Mouse (Mus musculus): ENCODE measurements around the gene Zbtb7a. TPM values are rescaled to one million over a fixed set of nuclear protein-coding genes. Genes with fewer than 3 reads are reported as not detected.

Gene Zbtb7a
- polyA plus RNA-seq (2012; ENCODE audit: low replicate concordance): 198 and 333 TPM in 2 replicates

DNA sequence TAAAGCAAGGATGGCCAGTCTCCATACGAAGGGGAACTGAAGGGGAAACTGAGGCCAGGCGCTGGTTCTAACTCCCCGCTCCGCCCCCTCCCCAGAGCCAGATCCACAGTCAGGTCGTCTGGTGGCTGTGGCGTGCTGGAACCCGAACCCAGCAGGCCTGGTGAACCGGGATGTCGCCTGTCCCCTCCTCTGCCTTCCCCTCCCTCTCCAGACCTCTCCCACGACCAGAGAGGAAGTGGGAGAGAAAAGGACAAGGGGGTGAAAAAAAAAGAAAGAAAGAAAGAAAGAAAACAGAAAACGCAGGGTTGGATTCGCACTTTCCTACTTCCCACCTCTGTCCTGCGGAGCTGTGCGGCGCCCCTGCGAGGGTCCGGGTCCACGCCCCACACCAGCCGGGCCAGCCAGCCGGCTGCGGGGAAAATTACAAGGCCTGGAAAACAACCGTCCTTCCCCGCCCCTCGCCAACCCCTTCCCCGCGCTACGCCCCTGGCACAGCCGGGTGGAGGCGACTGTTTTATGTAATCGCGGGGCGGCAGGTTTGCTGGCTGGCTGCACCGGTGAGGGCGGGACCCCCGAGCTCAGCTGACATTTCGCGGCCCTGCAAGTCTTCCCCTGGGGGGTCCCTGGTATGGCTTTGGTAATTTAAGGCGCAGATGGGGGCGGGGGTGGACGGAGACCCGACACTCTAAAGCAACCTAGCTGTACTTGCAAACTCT is at the start of gene Zbtb7a:
Gene Zbtb7a (plus strand): TSS at position 255 of the 716 bp plus-strand sequence.

DNA sequence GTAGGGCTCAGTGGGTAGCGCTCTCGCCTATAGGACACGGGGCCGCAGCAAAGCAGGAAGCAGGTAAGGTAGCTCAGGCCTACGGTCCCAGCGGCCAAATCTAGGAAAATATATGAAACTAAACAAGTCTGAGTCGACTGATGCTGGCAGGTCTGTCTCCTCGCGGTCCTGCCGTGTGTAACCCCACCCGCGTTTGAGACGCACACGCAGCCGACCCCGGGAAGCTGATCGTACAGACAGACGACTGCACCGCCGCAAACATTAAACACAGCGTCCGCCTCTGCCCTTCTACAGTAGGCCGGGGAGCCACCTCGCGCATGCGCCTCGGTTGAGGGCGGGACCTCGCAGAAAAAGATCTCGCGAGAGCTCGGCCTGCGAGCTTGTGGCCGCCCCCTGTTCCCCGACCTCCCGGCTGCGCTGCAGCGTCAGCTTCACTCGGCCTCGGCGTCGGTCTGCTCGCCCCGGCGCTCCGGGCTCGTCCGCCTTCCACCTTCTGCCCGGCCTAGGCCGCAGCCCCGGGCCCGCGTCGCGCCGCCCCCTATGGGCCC is 29.4 kb upstream of the Zbtb7a start, which contains the start of gene Map2k2:
Gene Map2k2 (plus strand): TSS at position 351 of the 548 bp plus-strand sequence.

DNA sequence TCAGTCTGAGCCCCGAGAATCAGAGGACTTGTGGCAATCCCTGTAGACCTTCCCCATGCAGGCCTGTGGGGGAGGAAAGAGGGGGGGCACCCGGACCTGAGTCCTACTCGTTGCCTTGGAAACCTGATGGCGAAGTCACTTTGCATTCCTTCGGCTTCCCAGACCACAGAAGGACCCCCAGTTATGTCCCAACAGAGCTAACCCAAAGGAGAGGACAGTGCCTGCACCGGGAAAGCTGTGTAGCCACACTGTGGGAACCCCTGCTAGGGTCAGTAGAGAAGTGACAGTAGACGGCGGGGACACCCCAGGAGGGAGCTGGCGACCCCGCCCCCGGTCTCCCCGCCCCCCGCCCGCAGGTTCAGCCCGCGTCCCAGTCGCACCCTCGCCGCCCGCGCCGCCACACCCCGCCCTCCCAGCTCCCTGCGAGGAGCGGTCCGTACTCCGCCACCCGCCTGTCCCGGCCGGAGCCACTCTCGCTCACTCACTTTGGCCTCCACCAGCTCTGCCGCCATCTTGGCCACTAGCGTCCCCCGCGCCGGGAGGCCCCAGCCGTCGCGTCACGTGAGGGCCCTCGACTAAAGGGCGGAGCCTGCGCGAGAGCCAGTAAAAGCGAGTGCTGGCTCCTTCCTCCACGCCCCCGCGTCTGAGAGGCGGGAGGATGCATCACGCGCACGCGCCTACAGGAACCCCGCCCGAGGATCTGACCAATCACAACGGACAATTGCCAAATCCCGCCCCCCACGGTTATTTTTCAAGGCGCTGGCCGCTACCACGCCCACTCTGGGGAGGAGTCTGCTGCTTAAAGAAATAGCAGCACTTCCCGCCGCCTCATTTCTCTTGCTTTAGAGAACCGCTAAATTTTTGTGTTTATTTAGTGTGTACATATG is 32.4 kb downstream of the Zbtb7a start, which contains the start of gene Pias4:
Gene Pias4 (minus strand): TSS at position 724 of the 887 bp plus-strand sequence.

GRCm38 (mm10) chr10:81176466-81177271 is 41.6 kb downstream of the Zbtb7a start, which contains the start of gene Eef2:
Gene Eef2, plus strand, starts transcription at chr10:81176631.

DNA sequence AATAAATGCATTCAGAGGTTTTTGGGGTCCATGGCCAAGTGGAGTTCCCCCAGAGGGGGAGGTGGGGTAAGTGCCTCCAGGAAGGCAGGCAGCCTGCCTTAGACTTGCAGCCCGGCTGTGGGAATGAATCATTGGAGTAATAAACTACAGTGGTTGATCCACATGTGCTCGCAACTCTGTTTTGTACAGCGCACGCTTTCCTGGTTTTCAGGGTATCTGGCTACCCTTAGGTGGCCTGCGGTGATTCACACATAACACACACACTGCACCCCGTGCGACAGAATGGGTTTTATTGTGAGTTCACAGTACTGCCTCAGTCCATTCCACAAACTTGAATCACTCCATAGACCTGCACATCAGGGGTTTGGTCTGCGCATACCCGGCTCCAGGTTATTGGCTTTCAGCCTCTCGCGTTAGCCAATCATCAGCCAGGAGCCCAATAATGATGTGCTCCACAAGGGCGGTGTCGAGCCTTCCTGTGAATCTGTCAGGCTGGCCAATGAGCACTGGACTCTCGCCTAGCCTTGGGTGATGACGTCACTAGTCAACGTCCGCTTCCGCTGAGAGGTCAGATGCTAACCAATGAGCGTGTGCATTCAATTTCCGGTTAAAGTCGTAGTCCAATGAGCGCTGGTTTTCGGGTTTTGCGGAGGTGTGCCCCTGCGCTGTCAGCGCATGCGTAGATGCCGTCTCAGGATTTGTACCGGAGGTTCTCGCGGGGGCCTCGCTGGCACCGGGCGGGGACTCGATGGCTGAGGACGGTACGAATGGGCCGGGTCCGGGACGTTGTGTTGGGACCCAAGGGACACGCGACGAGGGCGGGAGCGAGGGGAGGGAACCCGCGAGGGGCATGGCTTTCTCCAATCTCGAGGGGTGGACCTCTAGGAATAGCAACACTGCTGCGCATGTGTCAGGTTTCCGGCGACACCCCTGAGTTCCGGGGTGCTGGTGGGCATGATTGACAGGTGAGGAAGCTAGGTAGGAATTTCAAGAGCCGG is 47.6 kb downstream of the Zbtb7a start, which contains the start of gene Dapk3:
Gene Dapk3 (plus strand): TSS at position 670 of the 998 bp plus-strand sequence.

GRCm38 (mm10) chr10:81183805-81184204 is 48.8 kb downstream of the Zbtb7a start, which contains the start of gene 4930442H23Rik:
Gene 4930442H23Rik, minus strand, starts transcription at chr10:81183849.

DNA sequence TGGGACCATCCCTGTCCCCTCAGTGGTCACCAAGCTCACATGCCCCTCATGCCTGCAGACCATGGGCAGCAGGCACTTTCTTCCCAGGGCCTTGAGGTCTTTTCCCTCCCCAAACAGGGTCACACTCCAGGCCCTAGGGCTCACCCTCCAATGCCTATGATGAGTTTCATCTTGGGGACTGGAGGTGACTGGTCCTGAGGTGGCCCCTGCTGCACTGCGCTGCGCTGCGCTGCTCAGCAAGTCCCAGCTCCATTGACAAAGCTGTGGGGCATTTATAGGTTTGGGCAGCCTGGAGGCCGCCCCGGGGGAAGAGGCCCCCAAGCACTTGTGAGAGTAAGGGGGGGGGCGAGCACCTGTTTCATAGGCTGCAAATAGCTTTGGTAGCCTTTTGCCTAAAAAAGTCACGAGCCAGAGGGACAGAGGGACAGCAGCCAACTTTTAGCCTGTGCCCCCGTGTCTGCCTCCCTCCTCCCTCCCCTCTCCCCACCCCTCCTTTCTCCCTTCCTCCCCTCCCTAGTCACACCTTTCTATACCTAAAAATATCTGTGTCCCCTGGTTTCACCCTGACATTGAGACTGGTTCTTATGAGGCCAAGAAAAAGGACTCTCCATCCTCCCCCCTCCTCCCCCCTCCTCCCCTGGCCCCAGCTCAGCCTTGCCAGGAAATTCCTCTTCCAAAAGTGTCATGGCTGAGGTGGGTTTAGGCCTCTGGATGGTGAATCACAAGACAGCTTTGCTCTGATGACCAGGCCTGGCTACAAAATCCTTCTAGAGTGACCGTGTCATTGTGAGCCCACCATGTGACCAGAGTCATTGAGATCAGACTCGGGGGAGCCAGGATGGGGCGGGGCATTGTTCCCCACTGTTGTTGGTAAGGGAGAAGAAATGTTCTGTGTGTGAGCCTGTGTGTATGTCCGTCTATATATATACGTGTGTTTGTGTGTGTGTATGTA is 67.1 kb downstream of the Zbtb7a start, which contains the start of gene Nmrk2:
Gene Nmrk2 (minus strand): TSS at position 245 of the 952 bp plus-strand sequence.

Other genes starting within 250 kb of the Zbtb7a start
- 115 and 162 TPM in 2 replicates for gene Timm13, start 234.3 kb upstream of the Zbtb7a start, polyA plus RNA-seq (2012; ENCODE audit: low replicate concordance)
- 14.5 and 18.6 TPM in 2 replicates for gene Lmnb2, start 217.0 kb upstream of the Zbtb7a start, polyA plus RNA-seq (2012; ENCODE audit: low replicate concordance)
- gene Gadd45b, start 205.1 kb upstream of the Zbtb7a start, polyA plus RNA-seq (2012; ENCODE audit: low replicate concordance): 32.8 and 53.4 TPM in 2 replicates
- 0.51 and 0.75 TPM in 2 replicates for gene Gng7, start 120.3 kb upstream of the Zbtb7a start, polyA plus RNA-seq (2012; ENCODE audit: low replicate concordance)
- not detected in 2 replicates for gene Diras1, start 109.6 kb upstream of the Zbtb7a start, polyA plus RNA-seq (2012; ENCODE audit: low replicate concordance)
- gene Slc39a3, start 97.8 kb upstream of the Zbtb7a start, polyA plus RNA-seq (2012; ENCODE audit: low replicate concordance): 20.4 and 23.3 TPM in 2 replicates
- 104 and 170 TPM in 2 replicates for gene Sgta, start 75.0 kb upstream of the Zbtb7a start, polyA plus RNA-seq (2012; ENCODE audit: low replicate concordance)
- 20.3 and 22.9 TPM in 2 replicates for gene Thop1, start 65.2 kb upstream of the Zbtb7a start, polyA plus RNA-seq (2012; ENCODE audit: low replicate concordance)
- gene Creb3l3, start 36.3 kb upstream of the Zbtb7a start, polyA plus RNA-seq (2012; ENCODE audit: low replicate concordance): 0.24 and 0.30 TPM in 2 replicates
- 241 and 608 TPM in 2 replicates for gene Map2k2, start 29.3 kb upstream of the Zbtb7a start, polyA plus RNA-seq (2012; ENCODE audit: low replicate concordance)
- gene Pias4, start 32.7 kb downstream of the Zbtb7a start, polyA plus RNA-seq (2012; ENCODE audit: low replicate concordance): 72.6 and 164 TPM in 2 replicates
- gene Eef2, start 41.4 kb downstream of the Zbtb7a start, polyA plus RNA-seq (2012; ENCODE audit: low replicate concordance): 495 and 2,413 TPM in 2 replicates
- gene Dapk3, start 47.8 kb downstream of the Zbtb7a start, polyA plus RNA-seq (2012; ENCODE audit: low replicate concordance): 53.4 and 152 TPM in 2 replicates
- 0.09 TPM in 1 of 2 replicates, not detected in the other for gene 4930442H23Rik, start 48.6 kb downstream of the Zbtb7a start, polyA plus RNA-seq (2012; ENCODE audit: low replicate concordance)
- not detected in 2 replicates for gene Nmrk2, start 66.8 kb downstream of the Zbtb7a start, polyA plus RNA-seq (2012; ENCODE audit: low replicate concordance)
- gene Atcay, start 95.6 kb downstream of the Zbtb7a start, polyA plus RNA-seq (2012; ENCODE audit: low replicate concordance): 0.53 and 0.94 TPM in 2 replicates
- 4.0 and 8.6 TPM in 2 replicates for gene Zfr2, start 97.9 kb downstream of the Zbtb7a start, polyA plus RNA-seq (2012; ENCODE audit: low replicate concordance)
- 31.4 and 107 TPM in 2 replicates for gene Matk, start 117.7 kb downstream of the Zbtb7a start, polyA plus RNA-seq (2012; ENCODE audit: low replicate concordance)
- gene Mrpl54, start 131.7 kb downstream of the Zbtb7a start, polyA plus RNA-seq (2012; ENCODE audit: low replicate concordance): 314 and 329 TPM in 2 replicates
- gene Apba3, start 131.7 kb downstream of the Zbtb7a start, polyA plus RNA-seq (2012; ENCODE audit: low replicate concordance): 70.4 and 133 TPM in 2 replicates
- 15.0 and 35.0 TPM in 2 replicates for gene Tjp3, start 156.4 kb downstream of the Zbtb7a start, polyA plus RNA-seq (2012; ENCODE audit: low replicate concordance)
- gene Pip5k1c, start 157.7 kb downstream of the Zbtb7a start, polyA plus RNA-seq (2012; ENCODE audit: low replicate concordance): 245 and 665 TPM in 2 replicates
- gene Cactin, start 185.9 kb downstream of the Zbtb7a start, polyA plus RNA-seq (2012; ENCODE audit: low replicate concordance): 60.3 and 77.6 TPM in 2 replicates
- gene Tbxa2r, start 193.5 kb downstream of the Zbtb7a start, polyA plus RNA-seq (2012; ENCODE audit: low replicate concordance): 29.6 and 30.6 TPM in 2 replicates
- 3.1 and 6.9 TPM in 2 replicates for gene Gipc3, start 208.0 kb downstream of the Zbtb7a start, polyA plus RNA-seq (2012; ENCODE audit: low replicate concordance)
- gene Hmg20b, start 215.3 kb downstream of the Zbtb7a start, polyA plus RNA-seq (2012; ENCODE audit: low replicate concordance): 184 and 481 TPM in 2 replicates
- 20.8 and 31.1 TPM in 2 replicates for gene Mfsd12, start 222.3 kb downstream of the Zbtb7a start, polyA plus RNA-seq (2012; ENCODE audit: low replicate concordance)
- gene 4930404N11Rik, start 230.6 kb downstream of the Zbtb7a start, polyA plus RNA-seq (2012; ENCODE audit: low replicate concordance): 11.6 and 18.6 TPM in 2 replicates
- gene Fzr1, start 243.3 kb downstream of the Zbtb7a start, polyA plus RNA-seq (2012; ENCODE audit: low replicate concordance): 48.1 and 72.7 TPM in 2 replicates
- 76.4 and 107 TPM in 2 replicates for gene Dohh, start 249.2 kb downstream of the Zbtb7a start, polyA plus RNA-seq (2012; ENCODE audit: low replicate concordance)
- gene Gm48551, start 249.2 kb downstream of the Zbtb7a start, polyA plus RNA-seq (2012; ENCODE audit: low replicate concordance): 1.2 and 4.2 TPM in 2 replicates

All from hematopoietic multipotent progenitor cell, adult 10-12 weeks (in vitro differentiated cells).